Mouse (Mus musculus) megakaryocyte, embryonic 14.5 days (primary cell): ENCODE results near the gene Npff.

ENCODE experiments used
- FLI1 ChIP-seq: IDR thresholded peaks from 2 replicates; pipeline ENCODE4 v1.6.1; 2012; ENCODE audit warnings: low read length, inconsistent platforms, mixed read lengths
- GATA1 ChIP-seq: IDR thresholded peaks from 3 replicates; pipeline ENCODE4 v1.6.1; 2012; ENCODE audit warnings: mixed read lengths, low read length, inconsistent platforms, borderline replicate concordance

GRCm38 (mm10) chr15:102544801-102545200 lies 20.1 kb upstream of the Npff start:
- TF ChIP-seq GATA1: no peak
- no peak for TF ChIP-seq FLI1
